Mouse (Mus musculus): Measurements from ENCODE around the gene Tmem120b.

Gene Tmem120b

GRCm38 (mm10) chr5:123162942-123163341, 94.7 kb downstream of the Tmem120b start:
- DNase-seq = no peak

- no peak for DNase-seq
Measured at GRCm38 (mm10) chr5:123166437-123166836, 98.2 kb downstream of the Tmem120b start.

Measured in B cell, adult 2 months (primary cell).